Mouse (Mus musculus): ENCODE measurements around the gene Inka1.

GRCm38 (mm10) chr9:107935790-107936214, 49.9 kb downstream of the Inka1 start:
- TF ChIP-seq CTCF (IDR thresholded peaks at IDR 0.05; ENCODE audit: control insufficient read depth, insufficient read depth, insufficient read length) (no peak), MAX (IDR thresholded peaks at IDR 0.05) (no peak), USF1 (IDR thresholded peaks at IDR 0.05; ENCODE audit: low read depth) (no peak), MYOD1 (IDR thresholded peaks at IDR 0.05; ENCODE audit: control insufficient read depth, insufficient read length, low read depth) (no peak), CEBPB (IDR thresholded peaks at IDR 0.05; ENCODE audit: low read depth) (no peak), MYOG (IDR thresholded peaks at IDR 0.05; ENCODE audit: control insufficient read depth, extremely low read depth, insufficient read length) (no peak), FOSL1 (IDR thresholded peaks at IDR 0.05; ENCODE audit: insufficient read depth, low read length, poor library complexity, severe bottlenecking) (no peak)

Measured in C2C12 (cell line).